In the genomic region with DNA sequence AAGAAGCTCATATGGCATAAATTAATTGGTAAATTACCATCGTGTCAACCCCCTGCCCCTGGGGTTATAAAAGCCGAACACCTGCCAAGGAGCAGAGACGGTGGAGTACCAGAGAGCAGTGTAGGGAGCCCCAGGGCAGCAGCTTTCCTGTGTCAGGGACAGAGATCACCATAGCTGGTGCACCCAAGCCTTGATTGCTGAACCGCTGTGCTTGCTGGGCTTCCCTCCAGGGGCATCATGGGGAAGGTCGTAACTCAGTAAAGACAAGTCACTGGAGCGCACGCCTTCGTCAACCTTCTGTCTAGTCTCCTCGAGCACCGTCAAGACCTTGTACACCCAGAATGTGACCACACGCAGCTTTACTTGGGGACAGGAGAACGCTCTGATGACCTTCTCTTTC, we compare ENCODE assay signal across 24 mouse cellular contexts.
DNase-seq lines count a peak whose midpoint lies in the region; ATAC-seq lines count a peak whose summit lies in the region.
"Had no signal": no experiment of that assay in that cellular context is flagged by ENCODE, and none has a peak within 500 bp of the region (broad histone marks: within the 10 kb centered on the region; RNA-seq: fewer than 3 reads in every experiment).

No protein-coding gene starts in this region.

- H3K4me2 ChIP-seq in hindbrain, embryonic 16.5 days (ENCODE audit: low read length): no peak overlapping the region
- H3K4me2 ChIP-seq in hindbrain, embryonic 13.5 days: no peak overlapping the region
- no peak overlapping the region for H3K4me2 ChIP-seq in forebrain, embryonic 11.5 days (ENCODE audit: low read depth, low read length, severe bottlenecking)
- H3K4me2 ChIP-seq: embryonic facial prominence, embryonic 13.5 days; forebrain, embryonic 13.5 days; limb, embryonic 12.5 days; liver, embryonic 12.5 days; midbrain, embryonic 15.5 days had no signal

- H3K4me1 ChIP-seq in hindbrain, embryonic 16.5 days (ENCODE audit: control insufficient read depth, insufficient read depth, low read depth, low read length): peaks cover 2% of the 10 kb centered on the region; the same call in 1 of the 2 replicates
- peaks cover 4% of the 10 kb centered on the region; the same call in 1 of the 2 replicates for H3K4me1 ChIP-seq in hindbrain, embryonic 13.5 days (replicated peaks)
- peaks cover 25% of the 10 kb centered on the region for H3K4me1 ChIP-seq in megakaryocyte, embryonic 14.5 days
- no peaks in the 10 kb centered on the region for H3K4me1 ChIP-seq in forebrain, embryonic 11.5 days (replicated peaks; ENCODE audit: control insufficient read depth, insufficient read depth, low read length)
- H3K4me1 ChIP-seq: embryonic facial prominence, embryonic 13.5 days; forebrain, embryonic 13.5 days; heart, embryonic 10.5 days; limb, embryonic 12.5 days; liver, embryonic 12.5 days; midbrain, embryonic 15.5 days had no signal

- WGBS in hindbrain, embryonic 16.5 days: 60% methylated on average over 12 of the region's 12 CpGs
- 72% methylated on average over 12 of the region's 12 CpGs for WGBS in hindbrain, embryonic 13.5 days
- WGBS in forebrain, embryonic 11.5 days: 77% methylated on average over 12 of the region's 12 CpGs

- no peaks in the 10 kb centered on the region for H3K36me3 ChIP-seq in hindbrain, embryonic 16.5 days (ENCODE audit: control insufficient read depth, insufficient read depth, low read length)
- no peaks in the 10 kb centered on the region for H3K36me3 ChIP-seq in hindbrain, embryonic 13.5 days
- H3K36me3 ChIP-seq in megakaryocyte, embryonic 14.5 days (replicated peaks; ENCODE audit: low read length): no peaks in the 10 kb centered on the region
- no peaks in the 10 kb centered on the region for H3K36me3 ChIP-seq in forebrain, embryonic 11.5 days (ENCODE audit: control insufficient read depth, insufficient read depth, low read length)
- H3K36me3 ChIP-seq: embryonic facial prominence, embryonic 13.5 days; heart, embryonic 10.5 days; limb, embryonic 12.5 days; liver, embryonic 12.5 days; midbrain, embryonic 15.5 days had no signal

- 0 out of 2 replicates have a peak, but pooled peaks have one; percentile 42 for ATAC-seq in hindbrain, embryonic 16.5 days
- no peak for ATAC-seq in hindbrain, embryonic 13.5 days (ENCODE audit: low FRiP score)
- ATAC-seq in megakaryocyte, adult 5-6 weeks (ENCODE audit: poor library complexity, severe bottlenecking): no peak
- no peak for ATAC-seq in forebrain, embryonic 11.5 days (replicated peaks; ENCODE audit: low FRiP score)
- ATAC-seq: forebrain, embryonic 13.5 days; intestine, postnatal 0 days; liver, embryonic 12.5 days; midbrain, embryonic 15.5 days had no signal

- DNase-seq in adrenal gland, postnatal 14 days: peak; percentile 24
- DNase-seq in adrenal gland, adult 18-20 months (ENCODE audit: low spot score in 2 of 2): no peak
- peak; percentile 56 for DNase-seq in retina, embryonic 14.5 days (ENCODE audit: low spot score)
- DNase-seq in forebrain, embryonic 11.5 days (ENCODE audit: low spot score): no peak
- DNase-seq: adrenal gland, postnatal 36 days; cerebellum, adult 9-11 months; kidney, postnatal 14 days; lung, adult 18-20 months; lung, postnatal 14 days; right cerebral cortex, postnatal 25 days; spleen, adult 18-20 months had no signal

- no peaks in the 10 kb centered on the region for H3K27me3 ChIP-seq in hindbrain, embryonic 16.5 days (replicated peaks; ENCODE audit: control insufficient read depth, insufficient read depth, low read length)
- H3K27me3 ChIP-seq in hindbrain, embryonic 13.5 days: 0 out of 2 replicates have a peak, but pooled peaks cover 3% of the 10 kb centered on the region
- no peaks in the 10 kb centered on the region for H3K27me3 ChIP-seq in megakaryocyte, embryonic 14.5 days (replicated peaks)
- no peaks in the 10 kb centered on the region for H3K27me3 ChIP-seq in forebrain, embryonic 11.5 days (ENCODE audit: control insufficient read depth, insufficient read depth, low read length)
- H3K27me3 ChIP-seq: embryonic facial prominence, embryonic 13.5 days; forebrain, embryonic 13.5 days; limb, embryonic 12.5 days; liver, embryonic 12.5 days; midbrain, embryonic 15.5 days had no signal

- no peak overlapping the region for H3K9ac ChIP-seq in hindbrain, embryonic 16.5 days (ENCODE audit: low read depth, low read length)
- no peak overlapping the region for H3K9ac ChIP-seq in hindbrain, embryonic 13.5 days
- no peak overlapping the region for H3K9ac ChIP-seq in forebrain, embryonic 11.5 days (ENCODE audit: low read length)
- H3K9ac ChIP-seq: embryonic facial prominence, embryonic 13.5 days; forebrain, embryonic 13.5 days; limb, embryonic 12.5 days; liver, embryonic 12.5 days; midbrain, embryonic 15.5 days had no signal

- no peak overlapping the region for H3K4me3 ChIP-seq in hindbrain, embryonic 16.5 days (ENCODE audit: low read length)
- no peak overlapping the region for H3K4me3 ChIP-seq in hindbrain, embryonic 13.5 days
- peak overlapping the region; percentile 10 for H3K4me3 ChIP-seq in megakaryocyte, embryonic 14.5 days (replicated peaks)
- H3K4me3 ChIP-seq in forebrain, embryonic 11.5 days (ENCODE audit: low read depth, low read length): no peak overlapping the region
- H3K4me3 ChIP-seq: embryonic facial prominence, embryonic 13.5 days; erythroblast, embryonic 14.5 days; forebrain, embryonic 13.5 days; heart, embryonic 10.5 days; layer of hippocampus, adult 2 months; limb, embryonic 12.5 days; liver, embryonic 12.5 days; midbrain, embryonic 15.5 days had no signal

- no peaks in the 10 kb centered on the region for H3K9me3 ChIP-seq in hindbrain, embryonic 16.5 days (ENCODE audit: control insufficient read depth, low read length)
- no peaks in the 10 kb centered on the region for H3K9me3 ChIP-seq in hindbrain, embryonic 13.5 days
- H3K9me3 ChIP-seq in megakaryocyte, embryonic 14.5 days: peaks cover 15% of the 10 kb centered on the region
- no peaks in the 10 kb centered on the region for H3K9me3 ChIP-seq in forebrain, embryonic 11.5 days (ENCODE audit: control insufficient read depth, low read length)
- H3K9me3 ChIP-seq: liver, embryonic 12.5 days; midbrain, embryonic 15.5 days had no signal

- H3K27ac ChIP-seq in hindbrain, embryonic 16.5 days (ENCODE audit: low read depth, low read length): no peak overlapping the region
- H3K27ac ChIP-seq in hindbrain, embryonic 13.5 days: no peak overlapping the region
- H3K27ac ChIP-seq in forebrain, embryonic 11.5 days (ENCODE audit: low read depth, low read length): no peak overlapping the region
- H3K27ac ChIP-seq: embryonic facial prominence, embryonic 13.5 days; forebrain, embryonic 13.5 days; heart, embryonic 10.5 days; layer of hippocampus, adult 2 months; limb, embryonic 12.5 days; liver, embryonic 12.5 days; midbrain, embryonic 15.5 days had no signal

Comparison
In these comparisons a context has a peak if more than half of its experiments do, and no peak if none do; other contexts are left out.
1. DNase-seq: peak in adrenal gland, postnatal 14 days (single experiment) and retina, embryonic 14.5 days (single experiment); none in adrenal gland, adult 18-20 months (0 of 2) and forebrain, embryonic 11.5 days (single experiment).